ENCODE assay signal across 8 mouse cellular contexts in the genomic region with DNA sequence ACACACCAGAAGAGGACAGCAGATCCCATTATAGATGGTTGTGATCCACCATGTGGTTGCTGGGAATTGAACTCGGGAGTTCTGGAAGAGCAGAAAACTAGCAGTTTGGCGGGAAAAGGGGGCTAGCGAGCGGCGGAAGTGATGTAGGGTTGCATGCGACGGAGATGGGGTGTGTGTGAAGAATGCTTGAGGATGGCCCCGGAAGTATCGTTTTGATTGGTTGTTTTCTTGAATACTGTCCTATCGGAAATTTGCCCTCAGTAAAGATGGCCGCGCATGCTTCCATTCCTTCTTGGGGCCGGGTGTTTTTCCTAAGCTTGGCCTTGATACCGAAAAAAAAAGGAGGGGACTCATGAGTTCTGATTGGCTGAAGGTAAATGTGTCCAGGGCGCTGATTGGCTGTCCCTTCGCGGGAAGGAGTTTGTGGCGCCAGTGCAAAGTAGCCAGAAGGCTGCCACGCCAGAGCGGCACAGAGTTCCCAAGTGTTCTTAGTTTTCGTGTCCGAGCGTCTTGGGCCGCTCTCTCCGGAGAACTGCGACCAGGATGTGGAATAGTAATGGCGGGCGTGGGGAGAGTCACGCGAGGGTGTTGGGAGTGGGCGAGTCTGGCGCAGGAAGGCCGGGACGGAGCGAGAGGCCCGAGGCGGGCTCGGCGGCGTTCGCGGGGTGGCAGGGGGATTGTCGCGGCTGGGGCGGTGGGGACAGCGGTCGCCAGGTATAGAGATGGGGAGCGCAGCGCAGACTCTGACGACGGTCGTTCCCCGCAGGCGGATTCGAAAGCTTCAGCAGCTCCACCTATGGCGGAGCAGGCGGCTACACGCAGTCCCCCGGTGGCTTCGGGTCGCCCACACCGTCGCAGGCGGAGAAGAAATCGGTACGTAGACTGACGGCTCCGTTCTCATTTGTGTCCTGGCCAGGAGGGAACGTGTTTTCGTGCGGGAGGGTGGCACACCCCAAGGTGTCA. TPM values are rescaled to one million over a fixed set of nuclear protein-coding genes. Genes with fewer than 3 reads are reported as not detected.
A peak's percentile ranks its signal among the peaks of the same experiment; 100 is the strongest.
DNase-seq lines count a peak whose midpoint lies in the region; ATAC-seq and TF ChIP-seq lines count a peak whose summit lies in the region.

Gene Rpa2, plus strand, starts transcription at position 419 of the 963 bp plus-strand sequence.

- peak within 1 kb of the TSS; percentile 71 for H3K27ac ChIP-seq in heart, embryonic 11.5 days (ENCODE audit: low read depth, low read length)
- peak within 1 kb of the TSS; percentile 82 for H3K27ac ChIP-seq in kidney, embryonic 16.5 days (ENCODE audit: low read length)
- H3K27ac ChIP-seq in liver, adult 2 months (replicated peaks; ENCODE audit: insufficient read depth, low read depth, low read length), result no peak within 1 kb of the TSS

- peaks cover 33% of the 10 kb centered on the region for H3K36me3 ChIP-seq in C2C12 (ENCODE audit: control insufficient read depth, insufficient read depth)
- peaks cover 45% of the 10 kb centered on the region for H3K36me3 ChIP-seq in erythroblast, embryonic 14.5 days (ENCODE audit: control insufficient read depth)
- H3K36me3 ChIP-seq in heart, embryonic 11.5 days (ENCODE audit: control insufficient read depth, insufficient read depth, low read length), result peaks cover 15% of the 10 kb centered on the region
- peaks cover 23% of the 10 kb centered on the region for H3K36me3 ChIP-seq in kidney, embryonic 16.5 days (ENCODE audit: insufficient read depth, low read length)
- peaks cover 2% of the 10 kb centered on the region; the same call in 1 of the 2 replicates for H3K36me3 ChIP-seq in liver, adult 2 months (ENCODE audit: control insufficient read depth, insufficient read depth, low read length)
- peaks cover 10% of the 10 kb centered on the region for H3K36me3 ChIP-seq in myocyte (ENCODE audit: control insufficient read depth, insufficient read depth)
- H3K36me3 ChIP-seq in splenic B cell, adult 2 months (ENCODE audit: control insufficient read depth, insufficient read depth, low read length, poor library complexity, severe bottlenecking), result peaks cover 6% of the 10 kb centered on the region

- H3K79me3 ChIP-seq in C2C12 (ENCODE audit: low read depth), result peaks cover 12% of the 10 kb centered on the region

- H3K4me3 ChIP-seq in C2C12 (ENCODE audit: insufficient read depth, poor library complexity, severe bottlenecking), result peak within 1 kb of the TSS; percentile 90
- peak within 1 kb of the TSS; percentile 73 for H3K4me3 ChIP-seq in erythroblast, embryonic 14.5 days (replicated peaks)
- peak within 1 kb of the TSS; percentile 93 for H3K4me3 ChIP-seq in heart, embryonic 11.5 days (ENCODE audit: low read depth, low read length)
- peak within 1 kb of the TSS; percentile 88 for H3K4me3 ChIP-seq in kidney, embryonic 16.5 days (ENCODE audit: low read length)
- H3K4me3 ChIP-seq in liver, adult 2 months (ENCODE audit: insufficient read depth, low read depth, low read length), result peak within 1 kb of the TSS; percentile 89
- peak within 1 kb of the TSS; percentile 55 for H3K4me3 ChIP-seq in myocyte

- WGBS in heart, embryonic 11.5 days (ENCODE audit: insufficient replicate concordance), result under 1% methylated on average over 70 of the region's 71 CpGs
- WGBS in kidney, embryonic 16.5 days, result under 1% methylated on average over 66 of the region's 71 CpGs
- under 1% methylated on average over 71 of the region's 71 CpGs for WGBS in liver, adult 2 months

- ATAC-seq in heart, embryonic 11.5 days (replicated peaks; ENCODE audit: insufficient number of reproducible peaks, low FRiP score, low TSS enrichment), result peak; percentile 93
- ATAC-seq in kidney, embryonic 16.5 days (ENCODE audit: low FRiP score, low TSS enrichment), result peak; percentile 96

- H3ac ChIP-seq in C2C12 (ENCODE audit: control insufficient read depth, insufficient read length, low read depth) (peak within 1 kb of the TSS; percentile 94), myocyte (ENCODE audit: control insufficient read depth, insufficient read length) (peak within 1 kb of the TSS; percentile 15)

- H3K27me3 ChIP-seq in C2C12 (ENCODE audit: control insufficient read depth, insufficient read depth, insufficient read length) (no peaks in the 10 kb centered on the region), myocyte (ENCODE audit: control insufficient read depth, insufficient read depth, insufficient read length) (no peaks in the 10 kb centered on the region)
- no peaks in the 10 kb centered on the region for H3K27me3 ChIP-seq in erythroblast, embryonic 14.5 days (ENCODE audit: control insufficient read depth)
- no peaks in the 10 kb centered on the region for H3K27me3 ChIP-seq in heart, embryonic 11.5 days (ENCODE audit: control insufficient read depth, insufficient read depth, low read length)
- no peaks in the 10 kb centered on the region for H3K27me3 ChIP-seq in kidney, embryonic 16.5 days (ENCODE audit: insufficient read depth, low read length)
- no peaks in the 10 kb centered on the region for H3K27me3 ChIP-seq in liver, adult 2 months (ENCODE audit: control insufficient read depth, insufficient read depth, low read length)
- no peaks in the 10 kb centered on the region for H3K27me3 ChIP-seq in splenic B cell, adult 2 months (ENCODE audit: control insufficient read depth, insufficient read depth, low read length, poor library complexity, severe bottlenecking)

- peak within 1 kb of the TSS; percentile 91 for H3K9ac ChIP-seq in heart, embryonic 11.5 days (ENCODE audit: low read depth, low read length)
- peak within 1 kb of the TSS; percentile 82 for H3K9ac ChIP-seq in kidney, embryonic 16.5 days (replicated peaks; ENCODE audit: low read length)
- H3K9ac ChIP-seq in liver, adult 2 months (ENCODE audit: low read depth, low read length), result peak within 1 kb of the TSS; percentile 80

- no peaks in the 10 kb centered on the region for H3K9me3 ChIP-seq in erythroblast, embryonic 14.5 days (ENCODE audit: control insufficient read depth, low read length)
- no peaks in the 10 kb centered on the region for H3K9me3 ChIP-seq in heart, embryonic 11.5 days (replicated peaks; ENCODE audit: control insufficient read depth, low read length)
- no peaks in the 10 kb centered on the region for H3K9me3 ChIP-seq in kidney, embryonic 16.5 days (ENCODE audit: low read length)

- peak within 1 kb of the TSS; percentile 86 for H3K4me2 ChIP-seq in heart, embryonic 11.5 days
- H3K4me2 ChIP-seq in kidney, embryonic 16.5 days (replicated peaks; ENCODE audit: low read depth, low read length), result peak within 1 kb of the TSS; percentile 73
- peak within 1 kb of the TSS; percentile 95 for H3K4me2 ChIP-seq in myocyte (ENCODE audit: low read depth)

- peak; percentile 100 for DNase-seq in brain, embryonic 14.5 days (ENCODE audit: low read depth)
- DNase-seq in liver, adult 2 months (ENCODE audit: extremely low read depth, low read depth, low spot score), result peak; percentile 99
- DNase-seq in splenic B cell, adult 2 months (ENCODE audit: low read depth, low spot score), result peak; percentile 100

- no peak for TF ChIP-seq POLR2A in brain, embryonic 14.5 days (IDR thresholded peaks at IDR 0.05; ENCODE audit: borderline replicate concordance, extremely low read depth, insufficient read depth, insufficient read length, poor library complexity, severe bottlenecking)
- TF ChIP-seq POLR2A in liver, adult 2 months (IDR thresholded peaks at IDR 0.05; ENCODE audit: extremely low read depth, insufficient read depth, low read length), result no peak
- TF ChIP-seq POLR2A in myocyte (IDR thresholded peaks at IDR 0.05; ENCODE audit: insufficient read length, low read depth), result peak; percentile 42

- no peak for TF ChIP-seq CTCF in C2C12 (IDR thresholded peaks at IDR 0.05; ENCODE audit: control insufficient read depth, insufficient read depth, insufficient read length)
- TF ChIP-seq CTCF in brain, embryonic 14.5 days (IDR thresholded peaks at IDR 0.05; ENCODE audit: borderline replicate concordance, extremely low read depth, insufficient read depth, insufficient read length), result no peak
- no peak for TF ChIP-seq CTCF in liver, adult 2 months (IDR thresholded peaks at IDR 0.05; ENCODE audit: low read depth, low read length)

- H3K79me2 ChIP-seq in C2C12 (ENCODE audit: control insufficient read depth, insufficient read depth) (peaks cover 25% of the 10 kb centered on the region), myocyte (ENCODE audit: control insufficient read depth, insufficient read depth) (peaks cover 14% of the 10 kb centered on the region)
- no peaks in the 10 kb centered on the region for H3K79me2 ChIP-seq in liver, adult 2 months (ENCODE audit: control insufficient read depth, insufficient read depth, low read length)

- peaks cover 30% of the 10 kb centered on the region for H3K4me1 ChIP-seq in erythroblast, embryonic 14.5 days (ENCODE audit: control insufficient read depth)
- H3K4me1 ChIP-seq in heart, embryonic 11.5 days (ENCODE audit: control insufficient read depth, insufficient read depth, low read length), result 0 out of 2 replicates have a peak, but pooled peaks cover 4% of the 10 kb centered on the region
- peaks cover 10% of the 10 kb centered on the region for H3K4me1 ChIP-seq in kidney, embryonic 16.5 days (ENCODE audit: insufficient read depth, low read length)
- 0 out of 2 replicates have a peak, but pooled peaks cover 5% of the 10 kb centered on the region for H3K4me1 ChIP-seq in liver, adult 2 months (ENCODE audit: control insufficient read depth, insufficient read depth, low read length)

TF ChIP-seq in C2C12, 6 proteins besides CTCF, POLR2A, EP300 and RAD21:
- TF ChIP-seq CEBPB (IDR thresholded peaks at IDR 0.05; ENCODE audit: low read depth) (no peak), MAX (IDR thresholded peaks at IDR 0.05) (peak; percentile 86)

TF ChIP-seq in myocyte, 11 proteins besides CTCF, POLR2A, EP300 and RAD21:
- no peak for TF ChIP-seq TCF12 (IDR thresholded peaks at IDR 0.05; ENCODE audit: insufficient read depth, poor library complexity, severe bottlenecking)
- no peak for TF ChIP-seq CEBPB (IDR thresholded peaks at IDR 0.05; ENCODE audit: insufficient read depth, poor library complexity, severe bottlenecking)
- TF ChIP-seq REST (IDR thresholded peaks at IDR 0.05; ENCODE audit: insufficient read depth, insufficient read length), result no peak
- TF ChIP-seq E2F4 (IDR thresholded peaks at IDR 0.05; ENCODE audit: insufficient read depth), result peak; percentile 92

RNA-seq across cellular contexts. Expression of gene Rpa2, which starts in this region (rescaled TPM):
- polyA plus RNA-seq in C2C12 (2012; fragmentation: generic; extraction: Trizol) (63.9 TPM), myocyte (2012; fragmentation: generic; extraction: Trizol) (13.9 TPM)
- polyA plus RNA-seq in brain, embryonic 14.5 days (2012; rRNA removed), result 29.6 and 46.6 TPM in 2 replicates
- polyA plus RNA-seq in erythroblast, embryonic 14.5 days (2012), result 8.1 and 9.9 TPM in 2 replicates
- polyA plus RNA-seq in heart, embryonic 11.5 days (2014; fragmentation: Nextera tagmentation; extraction: Ambion mirVana), result 94.8 and 95.1 TPM in 2 replicates
- polyA plus RNA-seq in kidney, embryonic 16.5 days (2015; fragmentation: Nextera tagmentation; extraction: Ambion mirVana), result 108 and 109 TPM in 2 replicates
- 6.6 and 8.1 TPM in 2 replicates for total RNA-seq in liver, adult 2 months (2014; rRNA removed)
- polyA plus RNA-seq in liver, adult 2 months (2012; rRNA removed), result 9.2 and 11.1 TPM in 2 replicates
